Mouse (Mus musculus) kidney, adult 2 months (tissue): ENCODE measurements around the gene Ostm1.

Source experiments
- CTCF ChIP-seq: fragments of 200-500 bp; conservative IDR thresholded peaks from 2 replicates; pipeline ENCODE4 v1.5.1; 2011; ENCODE audit warnings: low read depth, mild to moderate bottlenecking, control low read depth, low read length, moderate library complexity, mixed read lengths; ENCODE audit not compliant: insufficient read depth, insufficient read length
- POLR2A ChIP-seq: fragments of 200-500 bp; IDR thresholded peaks from one replicate; pipeline ENCODE4 v1.6.1; 2011; ENCODE audit warnings: low read depth, low read length, control low read depth

DNA sequence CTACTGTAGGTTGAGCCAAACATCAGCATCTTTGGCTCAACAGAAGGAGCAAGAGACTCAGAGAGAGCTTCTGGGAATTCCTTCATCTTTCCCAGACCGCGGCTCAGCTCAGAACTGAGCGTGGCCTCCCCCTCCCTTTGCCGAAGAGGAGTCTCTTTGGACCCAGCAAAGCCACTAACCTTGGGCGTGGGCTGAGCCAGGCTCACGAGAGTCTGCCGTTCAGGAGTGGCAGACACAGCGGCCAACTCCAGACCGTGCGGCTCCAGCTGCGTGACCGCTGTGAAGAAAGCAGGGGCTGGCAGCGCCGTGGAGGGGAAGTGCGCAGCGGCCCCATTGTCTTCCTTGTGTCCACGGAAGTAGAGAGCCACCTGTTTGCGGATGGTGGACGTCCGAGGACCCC lies 11.1 kb upstream of the Ostm1 start:
- TF ChIP-seq CTCF = no peak
- no peak for TF ChIP-seq POLR2A
